Mouse (Mus musculus): ENCODE measurements around the gene Lsm7. TPM values are rescaled to one million over a fixed set of nuclear protein-coding genes. Genes with fewer than 3 reads are reported as not detected.
"Not testable (repeated sequence)": the region's sequence is repeated elsewhere in the genome, so short reads cannot be mapped to it uniquely, and the experiment has no call there.

Lsm7 gene
- total RNA-seq, 2 experiments from 2014 or later, result 34.8 to 48.8 TPM

DNA sequence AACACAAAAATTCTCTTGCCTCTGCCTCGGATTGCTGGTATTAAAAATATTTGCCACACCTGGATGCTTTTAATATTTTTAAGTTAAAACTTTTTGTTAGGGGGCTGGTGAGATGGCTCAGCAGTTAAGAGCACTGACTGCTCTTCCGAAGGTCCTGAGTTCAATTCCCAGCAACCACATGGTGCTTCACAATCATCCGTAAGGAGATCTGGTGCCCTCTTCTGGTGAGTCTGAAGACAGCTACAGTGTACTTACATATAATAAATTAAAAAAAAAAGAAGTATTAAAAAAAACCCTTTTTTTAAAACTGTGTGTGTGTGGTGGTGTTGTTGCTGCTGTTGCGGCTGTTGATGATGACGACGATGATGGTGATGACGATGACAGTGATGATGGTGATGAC, 37.1 kb downstream of the Lsm7 start:
- not testable (repeated sequence) for DNase-seq (ENCODE audit: low spot score in 2 of 2)

DNA sequence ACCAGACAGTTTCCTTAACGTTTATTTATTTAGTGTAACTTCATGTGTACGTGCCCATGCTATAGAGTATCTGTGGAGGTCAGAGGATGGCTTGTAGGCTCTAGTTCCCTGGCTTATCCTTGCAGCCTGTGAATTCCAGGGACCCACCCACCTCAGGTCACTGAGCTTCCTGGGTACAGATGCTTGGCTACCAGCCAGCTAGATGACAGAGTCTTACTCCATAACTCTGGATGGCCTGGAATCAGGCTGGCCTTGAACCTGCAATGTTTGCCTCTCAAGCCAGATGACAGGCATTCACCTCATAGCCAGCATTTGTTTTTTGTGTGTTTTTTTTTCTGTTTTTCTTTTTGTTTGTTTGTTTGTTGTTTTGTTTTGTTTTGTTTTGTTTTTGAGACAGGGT, 37.8 kb downstream of the Lsm7 start:
- no peak for DNase-seq (ENCODE audit: low spot score in 2 of 2)

DNA sequence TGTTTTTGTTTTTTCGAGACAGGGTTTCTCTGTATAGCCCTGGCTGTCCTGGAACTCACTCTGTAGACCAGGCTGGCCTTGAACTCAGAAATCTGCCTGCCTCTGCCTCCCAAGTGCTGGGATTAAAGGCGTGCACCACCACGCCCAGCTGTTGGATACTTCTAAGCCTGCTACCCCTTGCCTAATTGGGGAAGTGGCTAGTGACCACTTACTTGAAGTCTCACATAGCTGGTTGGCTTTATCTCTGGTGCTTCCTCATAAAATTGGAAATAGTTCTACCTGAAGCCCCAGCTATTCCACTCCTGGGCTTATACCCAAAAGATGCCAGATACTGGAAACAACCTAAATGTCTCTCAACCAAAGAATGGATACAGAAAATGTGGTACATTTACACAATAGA, 38.7 kb downstream of the Lsm7 start:
- DNase-seq (ENCODE audit: low spot score in 2 of 2), result not testable (repeated sequence)

DNA sequence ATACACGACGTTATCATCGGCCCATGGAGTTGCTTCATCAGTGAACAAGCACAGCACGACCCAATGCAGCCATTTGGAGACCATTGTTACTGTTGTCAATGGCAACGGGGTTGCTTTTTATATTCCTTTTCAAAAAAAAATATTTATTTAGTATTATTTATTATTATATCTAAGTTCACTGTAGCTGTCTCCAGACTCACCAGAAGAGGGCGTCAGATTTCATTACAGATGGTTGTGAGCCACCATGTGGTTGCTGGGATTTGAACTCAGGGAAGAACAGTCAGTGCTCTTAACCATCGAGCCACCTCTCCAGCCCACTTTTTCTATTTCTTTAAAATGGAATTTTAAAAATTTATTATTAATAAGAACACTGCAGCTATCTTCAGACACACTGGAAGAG, 40.2 kb downstream of the Lsm7 start:
- no peak for DNase-seq (ENCODE audit: low spot score in 2 of 2)

DNA sequence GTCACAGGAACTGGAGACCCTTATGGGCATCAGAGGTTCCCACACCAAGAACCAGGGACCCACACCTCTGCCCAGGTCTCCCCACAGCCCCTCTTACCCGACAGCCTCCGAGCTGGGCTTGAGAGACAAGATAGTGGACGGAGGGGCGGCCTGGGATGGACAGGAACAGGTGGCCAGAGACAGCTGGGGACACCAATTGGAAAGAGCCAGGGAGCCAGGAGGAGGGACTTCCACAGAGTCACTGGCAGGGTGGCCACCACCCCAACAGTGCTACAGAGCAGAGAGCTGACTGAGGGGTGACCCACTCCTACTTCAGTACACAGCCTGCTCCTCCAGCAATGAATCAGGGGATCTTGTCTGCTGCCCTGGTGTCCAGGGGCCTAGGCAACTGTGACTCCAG, 41.6 kb downstream of the Lsm7 start, which contains the start of gene Jsrp1:
Gene Jsrp1 (minus strand): TSS at position 133 of the 400 bp plus-strand sequence.
- DNase-seq (ENCODE audit: low spot score in 2 of 2), result no peak

DNA sequence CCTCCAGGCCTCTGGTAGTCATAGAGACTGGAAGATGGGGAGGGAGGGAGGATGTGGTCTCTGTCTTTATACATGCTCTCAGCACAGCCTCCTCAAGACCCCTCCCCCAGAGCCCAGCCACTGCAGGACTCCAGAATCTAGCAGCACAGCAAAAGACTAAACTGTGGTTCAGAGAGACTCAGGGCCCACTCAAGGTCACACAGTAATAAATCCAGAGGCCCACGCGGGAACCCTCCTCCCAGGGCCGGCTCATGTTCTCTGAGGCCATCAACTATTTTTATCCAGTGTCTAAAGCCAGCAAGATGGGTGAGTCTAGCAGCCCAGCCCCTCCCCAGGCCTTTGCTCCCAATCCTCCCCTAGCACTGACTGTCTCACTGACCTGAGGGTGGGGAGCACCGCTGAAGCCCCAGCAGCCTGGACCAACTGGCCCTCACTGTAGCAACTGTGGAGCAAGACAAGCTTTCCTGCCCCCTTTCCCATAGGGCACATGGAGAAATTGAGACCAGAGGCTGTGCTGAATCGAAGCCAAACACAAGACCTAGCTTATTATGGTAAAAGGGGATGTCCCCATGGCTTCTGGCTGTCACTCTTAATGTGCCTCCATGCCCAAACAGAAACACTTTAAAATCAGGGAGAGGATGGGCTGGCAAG, 42.5 kb downstream of the Lsm7 start:
- no peak for DNase-seq (ENCODE audit: low spot score in 2 of 2)

DNA sequence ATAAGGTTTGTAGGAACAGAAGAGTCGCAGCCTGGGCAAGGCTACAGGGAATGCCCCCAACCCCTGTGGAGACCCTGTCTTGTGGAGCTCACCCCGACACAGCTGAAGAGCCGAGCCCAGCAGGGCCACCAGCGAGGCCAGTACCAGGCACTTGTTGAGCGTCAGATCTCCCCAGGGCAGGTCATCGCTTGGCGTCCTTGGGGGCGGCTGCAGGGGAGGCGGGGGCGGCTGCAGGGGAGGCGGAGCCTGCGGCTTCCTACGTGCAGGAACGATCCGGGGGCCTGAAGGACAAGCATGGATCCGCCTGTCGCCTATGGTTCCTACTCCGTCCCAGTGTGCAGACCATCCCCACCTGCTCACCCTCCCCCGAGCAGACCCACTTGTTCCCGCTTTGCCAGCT, 44.9 kb downstream of the Lsm7 start:
- no peak for DNase-seq (ENCODE audit: low spot score in 2 of 2)

DNA sequence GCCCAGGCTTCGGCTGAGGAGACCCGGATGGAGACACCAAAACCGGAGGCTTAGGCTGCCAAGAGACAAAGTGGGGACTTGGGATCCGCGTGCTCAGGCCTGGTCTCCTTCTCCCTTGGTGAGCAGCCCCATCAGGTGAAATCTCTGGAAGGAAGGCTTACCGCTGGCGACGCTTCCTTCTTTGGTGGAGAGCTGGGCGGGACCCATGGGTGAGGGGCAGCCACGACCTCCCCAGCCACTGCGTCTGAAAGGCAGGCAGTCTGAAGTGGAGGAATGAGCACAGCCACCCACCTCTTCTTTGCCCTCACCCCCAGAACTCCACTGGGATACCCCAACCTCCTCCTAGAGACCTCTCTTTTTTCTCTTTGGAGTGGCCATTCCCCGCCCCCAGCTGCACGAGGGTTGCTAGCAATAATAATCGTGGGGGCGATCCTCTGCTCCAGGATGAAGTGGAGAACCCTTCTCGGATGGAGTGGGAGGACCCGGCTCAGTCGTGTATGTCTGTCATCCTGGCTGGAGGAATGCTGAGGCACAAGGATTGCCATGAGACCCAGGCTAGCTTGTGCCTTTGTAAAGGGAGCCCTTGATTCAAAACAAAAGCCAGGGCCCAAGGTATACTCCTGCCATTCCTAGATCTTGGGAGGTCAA, 45.9 kb downstream of the Lsm7 start:
- DNase-seq (ENCODE audit: low spot score in 2 of 2), result peak; percentile 31 to 55

DNA sequence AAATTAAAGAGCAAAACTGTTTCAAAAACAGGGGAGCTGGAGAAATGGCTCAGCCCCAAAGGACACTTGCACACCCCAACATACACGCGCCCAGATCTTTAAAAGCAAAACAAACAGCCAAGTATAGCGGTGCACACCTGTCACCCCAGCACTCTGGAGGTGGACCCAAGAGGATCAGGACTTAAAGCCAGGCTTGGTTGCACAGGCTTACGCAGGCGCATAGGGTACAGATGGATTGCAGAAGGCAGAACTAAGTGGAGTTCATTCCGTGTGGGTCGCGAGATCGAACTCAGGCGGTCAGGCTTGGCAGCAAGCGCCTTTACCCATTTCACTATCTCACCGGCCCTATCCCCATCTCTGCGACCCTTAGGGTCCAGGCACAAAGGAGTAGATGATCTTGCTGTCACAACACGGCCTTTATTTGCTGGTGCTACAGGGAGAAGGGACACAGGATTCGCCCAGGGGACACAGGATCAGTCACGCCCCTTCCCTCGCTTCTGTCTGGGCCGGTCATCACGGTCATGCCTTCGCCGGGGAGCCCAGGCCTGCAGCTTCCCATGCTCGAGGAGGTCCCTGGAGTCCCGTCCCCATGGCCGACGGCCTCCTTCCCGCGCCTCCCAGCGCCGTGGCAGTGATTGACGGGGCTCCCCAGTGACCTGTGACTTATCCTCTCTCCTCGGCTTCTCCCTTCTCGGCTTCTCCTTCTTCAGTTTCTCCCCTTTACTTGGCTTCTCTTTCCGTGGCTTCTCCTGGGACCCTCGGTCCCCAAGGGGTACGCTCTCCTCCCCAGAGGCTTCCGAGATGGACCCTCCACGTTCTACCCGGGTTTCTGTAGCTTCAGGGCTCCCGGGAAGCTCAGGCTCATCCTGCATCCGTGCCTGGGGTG, 46.7 kb downstream of the Lsm7 start:
- DNase-seq (ENCODE audit: low spot score in 2 of 2), result no peak

DNA sequence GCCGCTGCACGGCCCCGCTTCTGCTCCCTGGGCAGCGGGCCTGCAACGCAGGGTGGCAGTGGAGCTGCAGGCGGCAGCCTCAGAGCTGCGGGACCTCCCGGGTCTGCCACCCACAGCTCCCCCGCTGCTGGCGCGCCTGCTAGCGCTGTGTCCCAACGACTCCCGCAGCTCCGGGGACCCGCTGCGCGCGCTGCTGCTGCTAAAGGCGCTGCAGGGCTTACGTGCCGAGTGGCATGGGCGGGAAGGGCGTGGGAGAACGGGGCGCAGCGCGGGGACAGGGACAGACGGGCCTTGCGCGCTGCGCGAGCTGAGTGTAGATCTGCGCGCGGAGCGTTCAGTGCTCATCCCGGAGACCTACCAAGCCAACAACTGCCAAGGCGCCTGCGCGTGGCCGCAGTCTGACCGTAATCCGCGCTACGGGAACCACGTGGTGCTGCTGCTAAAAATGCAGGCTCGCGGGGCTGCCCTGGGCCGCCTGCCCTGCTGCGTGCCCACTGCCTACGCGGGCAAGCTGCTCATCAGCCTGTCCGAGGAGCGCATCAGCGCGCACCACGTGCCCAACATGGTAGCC, 47.9 kb downstream of the Lsm7 start:
- DNase-seq (ENCODE audit: low spot score in 2 of 2), result peak; percentile 83 to 91

DNA sequence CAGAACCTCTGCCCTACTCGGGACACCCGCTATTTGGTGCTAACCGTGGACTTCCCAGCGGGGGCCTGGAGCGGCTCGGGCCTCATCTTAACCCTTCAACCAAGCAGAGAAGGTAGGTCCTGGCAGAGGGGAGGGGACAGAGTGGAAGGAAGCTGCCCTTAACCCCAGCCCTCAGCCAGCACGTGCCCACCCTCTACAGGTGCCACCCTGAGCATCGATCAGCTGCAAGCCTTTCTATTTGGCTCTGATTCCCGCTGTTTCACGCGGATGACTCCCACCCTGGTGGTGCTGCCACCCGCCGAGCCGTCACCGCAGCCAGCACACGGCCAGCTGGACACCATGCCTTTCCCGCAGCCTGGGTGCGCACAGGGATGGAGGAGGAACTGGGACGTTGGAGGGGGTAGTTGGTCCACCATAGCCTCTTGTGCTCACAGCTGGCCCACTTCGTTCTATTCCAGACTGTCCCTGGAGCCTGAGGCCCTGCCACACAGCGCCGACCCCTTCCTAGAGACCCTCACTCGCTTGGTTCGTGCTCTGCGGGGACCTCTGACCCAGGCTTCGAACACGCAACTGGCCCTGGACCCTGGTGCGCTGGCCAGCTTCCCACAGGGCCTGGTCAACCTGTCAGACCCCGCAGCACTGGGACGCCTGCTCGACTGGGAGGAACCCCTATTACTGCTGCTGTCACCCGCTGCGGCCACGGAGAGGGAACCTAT, 48.5 kb downstream of the Lsm7 start:
- DNase-seq (ENCODE audit: low spot score in 2 of 2), result no peak

DNA sequence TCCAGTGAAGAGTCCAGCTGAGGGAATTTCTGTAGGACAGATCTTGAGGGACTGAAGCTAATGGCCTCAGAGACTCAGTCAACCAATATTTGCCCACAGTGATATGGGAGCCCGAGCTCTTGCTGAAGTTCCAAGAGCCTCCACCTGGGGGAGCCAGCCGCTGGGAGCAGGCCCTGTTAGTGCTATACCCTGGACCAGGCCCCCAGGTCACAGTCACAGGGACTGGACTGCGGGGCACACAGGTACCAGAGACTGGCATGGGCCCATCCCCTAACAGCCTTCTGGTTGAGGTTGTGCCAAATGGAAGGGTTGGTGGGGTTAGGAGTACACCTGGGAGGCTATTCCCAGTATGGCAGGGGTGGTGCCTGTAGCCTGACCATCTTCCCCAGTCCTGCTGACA, 49.1 kb downstream of the Lsm7 start:
- peak; percentile 79 to 85 for DNase-seq (ENCODE audit: low spot score in 2 of 2)

DNA sequence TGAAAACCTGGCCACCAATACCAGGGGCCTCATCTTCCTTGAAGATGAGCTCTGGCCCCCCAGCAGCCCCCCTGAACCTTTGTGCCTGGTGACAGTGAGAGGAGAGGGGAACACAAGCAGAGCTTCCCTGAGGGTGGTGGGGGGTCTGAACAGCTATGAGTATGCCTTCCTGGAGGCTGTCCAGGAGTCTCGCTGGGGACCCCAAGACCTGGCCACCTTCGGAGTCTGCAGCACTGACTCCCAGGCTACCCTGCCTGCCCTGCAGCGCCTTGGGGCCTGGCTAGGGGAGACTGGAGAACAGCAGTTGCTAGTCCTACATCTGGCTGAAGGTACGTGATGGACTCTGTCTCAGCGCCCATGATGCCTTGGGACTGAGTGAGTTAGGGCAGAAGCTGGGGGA, 49.7 kb downstream of the Lsm7 start:
- DNase-seq (ENCODE audit: low spot score in 2 of 2), result no peak

DNA sequence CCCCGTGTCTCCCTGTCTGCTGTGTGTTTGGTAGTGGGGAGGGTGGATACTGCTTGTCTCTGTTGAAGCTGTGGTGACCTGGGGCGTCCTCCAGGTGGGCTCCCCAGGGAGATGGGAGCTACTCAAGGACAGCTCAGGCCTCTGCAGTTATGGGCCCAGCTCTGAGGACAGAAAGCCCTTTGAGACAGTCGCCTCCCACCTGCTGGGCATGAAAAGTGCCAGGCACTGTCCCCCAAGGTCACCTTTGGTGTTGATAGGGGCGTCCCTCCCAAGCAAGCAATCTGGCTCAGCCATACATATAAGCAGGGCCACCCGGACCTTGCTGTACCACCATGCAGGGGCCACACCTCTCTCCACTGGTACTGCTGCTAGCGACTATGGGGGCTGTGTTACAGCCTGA, 50.1 kb downstream of the Lsm7 start, which contains the start of gene Amh:
Gene Amh (plus strand): TSS at position 328 of the 400 bp plus-strand sequence.
- DNase-seq (ENCODE audit: low spot score in 2 of 2), result no peak

DNA sequence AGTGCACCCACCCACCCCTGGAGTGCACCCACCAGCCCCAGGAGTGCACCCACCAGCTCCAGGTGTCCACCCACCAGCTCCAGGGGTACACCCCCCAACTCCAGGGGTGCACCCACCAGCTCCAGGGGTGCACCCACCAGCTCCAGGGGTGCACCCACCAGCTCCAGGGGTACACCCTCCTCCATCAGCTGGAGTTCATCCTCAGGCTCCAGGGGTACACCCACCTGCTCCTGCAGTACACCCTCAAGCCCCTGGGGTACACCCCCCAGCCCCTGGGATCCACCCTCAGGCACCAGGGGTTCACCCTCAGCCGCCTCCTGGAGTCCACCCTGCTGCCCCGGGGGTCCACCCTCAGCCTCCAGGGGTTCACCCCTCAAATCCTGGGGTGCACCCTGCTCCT, 50.7 kb downstream of the Lsm7 start:
- no peak for DNase-seq (ENCODE audit: low spot score in 2 of 2)

DNA sequence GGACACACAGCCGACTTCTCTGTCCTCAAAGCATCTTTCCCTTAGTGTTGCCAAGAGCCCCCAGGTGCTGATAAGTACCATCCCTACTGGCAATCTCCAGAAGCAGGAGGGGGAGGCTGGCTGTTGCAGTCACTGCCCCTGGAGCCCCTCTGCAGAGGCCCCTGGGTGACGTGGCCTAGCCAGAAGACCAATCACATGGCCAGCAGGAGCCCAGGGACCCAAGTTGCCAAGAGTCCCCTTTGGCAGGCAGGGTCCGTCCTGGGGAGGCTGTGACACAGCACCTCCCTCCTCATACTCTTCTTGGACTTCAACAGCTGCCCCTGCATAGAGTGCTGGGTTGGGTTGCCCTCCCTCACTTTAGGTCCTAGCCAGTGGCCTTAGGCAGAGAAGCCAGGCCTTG, 52.0 kb downstream of the Lsm7 start:
- DNase-seq (ENCODE audit: low spot score in 2 of 2), result no peak

Small RNAs within 50 kb of the gene (microRNA-seq; reads per million reads assigned to microRNA genes)
- gene Mir1982, result 4.7 to 6.7 reads per million in 2 experiments

Other genes with a start within 250 kb of the Lsm7 start
- gene Gm49322, start 249.2 kb downstream of the Lsm7 start, total RNA-seq (2021), result 1 to 10 TPM; 3.5 to 3.7 TPM
- gene Csnk1g2, start 232.4 kb downstream of the Lsm7 start, total RNA-seq (2021), result 100 to 1,000 TPM; 253 to 267 TPM
- 10 to 100 TPM; 87.6 to 93.8 TPM for gene Btbd2, start 198.1 kb downstream of the Lsm7 start, total RNA-seq (2021)
- 10 to 100 TPM; 43.3 to 47.7 TPM for gene Mknk2, start 177.1 kb downstream of the Lsm7 start, total RNA-seq (2021)
- 10 to 100 TPM; 17.1 to 17.2 TPM for gene Mob3a, start 153.2 kb downstream of the Lsm7 start, total RNA-seq (2021)
- 10 to 100 TPM; 42.6 to 45.2 TPM for gene Izumo4, start 153.0 kb downstream of the Lsm7 start, total RNA-seq (2021)
- gene Ap3d1, start 112.9 kb downstream of the Lsm7 start, total RNA-seq (2021), result 100 to 1,000 TPM; 140 to 153 TPM
- 10 to 100 TPM; 43.0 to 44.4 TPM for gene Dot1l, start 100.0 kb downstream of the Lsm7 start, total RNA-seq (2021)
- gene Sf3a2, start 57.0 kb downstream of the Lsm7 start, total RNA-seq (2021), result 10 to 100 TPM; 46.8 to 53.3 TPM
- 10 to 100 TPM; 66.1 to 77.7 TPM for gene Plekhj1, start 56.6 kb downstream of the Lsm7 start, total RNA-seq (2021)
- 1 to 10 TPM; 2.4 to 2.9 TPM for gene Amh, start 50.0 kb downstream of the Lsm7 start, total RNA-seq (2021)
- gene Jsrp1, start 41.7 kb downstream of the Lsm7 start, total RNA-seq (2021), result 1 to 10 TPM; 6.6 to 8.0 TPM
- 100 to 1,000 TPM; 517 to 561 TPM for gene Oaz1, start 28.6 kb downstream of the Lsm7 start, total RNA-seq (2021)
- gene Lingo3, start 11.2 kb downstream of the Lsm7 start, total RNA-seq (2021), result 10 to 100 TPM; 35.4 to 45.0 TPM
- 10 to 100 TPM; 45.6 to 53.7 TPM for gene Sppl2b, start 66 bp upstream of the Lsm7 start, total RNA-seq (2021)
- under 1 TPM; 0.12 to 0.26 TPM for gene Tmprss9, start 16.6 kb upstream of the Lsm7 start, total RNA-seq (2021)
- 100 to 1,000 TPM; 131 to 136 TPM for gene Timm13, start 45.8 kb upstream of the Lsm7 start, total RNA-seq (2021)
- gene Lmnb2, start 63.0 kb upstream of the Lsm7 start, total RNA-seq (2021), result 10 to 100 TPM; 20.0 to 20.1 TPM
- gene Gadd45b, start 74.9 kb upstream of the Lsm7 start, total RNA-seq (2021), result 10 to 100 TPM; 25.1 to 38.3 TPM
- gene Gng7, start 159.7 kb upstream of the Lsm7 start, total RNA-seq (2021), result 100 to 1,000 TPM; 107 to 137 TPM
- 100 to 1,000 TPM; 104 to 113 TPM for gene Diras1, start 170.5 kb upstream of the Lsm7 start, total RNA-seq (2021)
- 10 to 100 TPM; 56.9 to 60.1 TPM for gene Slc39a3, start 182.2 kb upstream of the Lsm7 start, total RNA-seq (2021)
- 100 to 1,000 TPM; 178 to 182 TPM for gene Sgta, start 205.0 kb upstream of the Lsm7 start, total RNA-seq (2021)
- gene Thop1, start 214.8 kb upstream of the Lsm7 start, total RNA-seq (2021), result 10 to 100 TPM; 43.9 to 49.4 TPM
- under 1 TPM; 0.35 to 0.67 TPM for gene Creb3l3, start 243.7 kb upstream of the Lsm7 start, total RNA-seq (2021)